Mouse (Mus musculus): ENCODE measurements around the gene Ttc9c. TPM values are rescaled to one million over a fixed set of nuclear protein-coding genes. Genes with fewer than 3 reads are reported as not detected.

The Ttc9c gene
- polyA plus RNA-seq (2015; fragmentation: Illumina TruSeq; extraction: RNeasy Lipid Tissue Mini Kit (QIAGEN cat#74804); ENCODE audit: insufficient read depth, low read depth, low replicate concordance): 4.5 TPM

DNA sequence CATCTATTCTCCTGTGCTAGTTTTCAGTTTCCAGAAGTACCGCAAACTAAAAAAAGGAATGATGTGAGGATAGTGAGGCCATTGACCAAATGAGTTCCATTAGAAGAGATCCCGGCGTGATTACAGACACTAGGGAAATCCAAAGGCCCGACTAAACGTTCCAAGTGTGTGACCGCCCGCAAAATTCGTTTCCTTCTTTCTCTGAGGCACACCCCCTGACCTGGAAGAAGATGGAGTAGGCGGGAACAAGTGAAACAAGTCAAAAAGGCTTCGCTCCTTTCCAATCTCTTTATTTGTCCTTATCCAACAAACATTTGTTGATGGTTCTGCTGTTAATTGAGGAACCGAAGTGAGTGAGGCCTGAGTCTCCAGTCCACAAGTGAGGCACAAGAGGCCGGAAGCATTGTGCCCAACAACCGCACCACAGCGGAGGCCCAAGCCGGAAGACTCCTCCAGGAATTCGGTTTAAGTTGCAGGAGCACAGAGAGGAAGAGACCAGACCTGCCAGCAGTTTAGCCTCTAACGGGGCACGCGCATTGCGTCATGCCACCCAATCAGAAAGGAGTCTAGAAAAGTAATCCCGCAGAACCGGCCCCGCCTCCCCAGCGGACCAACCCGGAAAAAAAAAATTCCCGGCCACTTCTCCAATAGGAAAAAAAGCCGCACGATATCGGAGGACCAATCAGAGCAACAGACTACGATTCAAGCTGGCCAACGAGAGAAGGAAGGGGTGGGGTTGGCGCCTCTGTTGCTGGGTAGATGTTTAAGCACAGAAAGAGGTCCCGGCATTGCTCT lies at the start of gene Ttc9c:
Gene Ttc9c (minus strand): TSS at position 533 of the 795 bp plus-strand sequence.

DNA sequence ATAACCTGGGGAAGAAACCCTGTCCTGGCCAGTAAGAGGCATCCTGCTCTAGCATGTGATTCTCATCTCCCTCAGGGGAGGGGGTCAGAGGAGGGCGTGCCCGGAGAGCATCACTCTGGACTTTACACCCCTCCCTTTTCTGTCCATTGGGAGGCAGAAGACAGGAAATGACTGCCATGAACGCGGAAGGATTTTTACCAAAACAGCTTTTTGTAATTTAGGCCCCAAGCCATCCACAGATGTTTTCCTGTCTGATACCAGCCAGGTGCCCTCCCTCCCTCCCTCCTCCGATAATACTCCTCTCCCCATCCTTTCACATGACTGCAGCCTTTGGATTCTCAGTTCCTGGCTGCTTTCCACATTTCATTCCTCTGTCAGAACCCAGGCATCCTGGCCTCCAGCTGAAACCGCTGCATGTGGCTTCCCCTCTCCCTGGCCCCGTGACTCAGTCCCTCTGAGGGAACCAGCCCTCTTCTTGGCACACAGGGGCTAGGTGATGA lies 31.3 kb upstream of the Ttc9c start, which contains the start of gene Lrrn4cl:
Gene Lrrn4cl (plus strand): TSS at position 367 of the 500 bp plus-strand sequence.

DNA sequence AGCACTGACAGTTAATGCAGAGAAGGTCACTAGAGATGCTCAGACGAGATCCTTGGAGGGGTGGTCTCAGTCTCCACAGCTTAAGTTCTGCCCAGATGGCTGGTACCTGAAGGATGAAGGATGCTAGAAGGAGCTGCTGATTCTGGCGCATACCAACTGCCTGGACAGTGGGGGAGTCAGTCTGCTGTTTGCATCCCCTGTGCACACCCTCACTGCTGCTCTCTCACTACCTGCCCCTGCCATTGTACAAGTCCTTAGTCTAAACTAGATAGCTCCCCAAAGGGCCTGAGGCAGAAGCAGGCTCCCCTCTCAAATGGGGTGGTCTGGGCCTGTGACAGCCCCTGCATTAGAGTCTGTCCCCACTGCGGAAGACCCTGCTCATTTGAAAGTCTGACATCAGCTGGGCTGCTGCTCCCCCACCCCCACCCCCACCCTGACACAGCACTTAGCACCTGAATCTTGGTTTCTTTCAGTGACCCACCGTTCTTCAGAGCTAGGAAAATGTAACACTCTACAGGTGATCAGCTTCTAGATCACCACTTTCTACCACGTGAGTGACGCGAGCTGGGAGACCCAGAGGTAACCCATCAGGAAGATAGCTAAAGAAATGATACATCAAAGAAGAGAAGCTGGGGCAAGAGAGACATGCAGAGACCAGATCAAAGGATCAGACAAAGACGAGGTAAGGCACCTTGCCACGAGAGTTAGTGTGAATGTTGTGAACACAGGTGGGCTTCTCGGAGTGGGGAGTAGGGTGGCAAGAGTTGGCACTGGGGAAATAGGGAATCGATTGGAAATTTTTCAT lies 20.2 kb upstream of the Ttc9c start, which contains the start of gene Gng3:
Gene Gng3 (minus strand): TSS at position 92 of the 805 bp plus-strand sequence.

DNA sequence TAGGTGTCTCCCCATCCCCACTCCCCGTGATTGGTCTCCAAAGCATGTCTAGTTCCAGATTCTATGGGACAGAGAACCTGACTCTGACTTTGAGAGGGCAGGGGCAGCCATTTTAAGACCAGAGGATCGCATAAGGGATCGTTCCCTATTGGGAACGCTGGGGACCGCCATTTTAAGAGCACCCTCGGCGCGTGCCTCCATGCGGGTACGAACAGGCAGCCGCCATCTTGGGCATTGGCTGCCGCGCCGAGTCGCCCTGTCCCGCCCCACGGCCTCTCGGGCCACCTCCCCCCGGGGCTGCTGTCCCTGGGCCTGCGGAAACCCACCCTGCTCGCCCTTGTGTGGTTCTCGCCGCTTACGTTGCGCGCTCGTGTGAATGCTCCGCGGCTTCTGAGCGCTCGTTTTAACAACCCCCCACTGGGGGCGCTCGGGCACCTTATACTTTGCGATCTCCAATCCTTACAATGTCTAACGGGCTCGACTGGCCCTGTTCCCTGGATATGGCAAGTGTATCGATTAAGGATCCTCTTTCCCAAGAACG lies 18.2 kb upstream of the Ttc9c start, which contains the start of gene Bscl2:
Gene Bscl2 (plus strand): TSS at position 217 of the 541 bp plus-strand sequence.

DNA sequence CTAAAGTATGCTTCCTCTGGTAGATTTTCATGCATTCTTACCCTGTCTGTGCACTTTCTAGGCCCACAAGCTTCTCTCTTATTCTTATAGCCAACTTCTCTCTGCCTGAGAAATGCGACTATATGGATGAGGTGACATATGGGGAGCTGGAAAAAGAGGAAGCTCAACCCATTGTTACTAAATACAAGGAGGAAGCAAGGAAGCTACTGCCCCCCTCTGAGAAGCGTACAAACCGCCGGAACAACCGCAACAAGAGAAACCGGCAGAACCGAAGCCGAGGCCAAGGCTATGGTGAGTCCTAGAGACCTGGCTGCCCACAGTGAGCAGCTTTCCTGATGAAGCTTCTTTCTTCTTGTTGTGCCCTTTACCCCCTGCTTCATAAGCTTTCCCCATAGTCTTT lies 10.5 kb upstream of the Ttc9c start, which contains the start of gene AC129217.1:
Gene AC129217.1 (plus strand): TSS at position 114 of the 400 bp plus-strand sequence.

DNA sequence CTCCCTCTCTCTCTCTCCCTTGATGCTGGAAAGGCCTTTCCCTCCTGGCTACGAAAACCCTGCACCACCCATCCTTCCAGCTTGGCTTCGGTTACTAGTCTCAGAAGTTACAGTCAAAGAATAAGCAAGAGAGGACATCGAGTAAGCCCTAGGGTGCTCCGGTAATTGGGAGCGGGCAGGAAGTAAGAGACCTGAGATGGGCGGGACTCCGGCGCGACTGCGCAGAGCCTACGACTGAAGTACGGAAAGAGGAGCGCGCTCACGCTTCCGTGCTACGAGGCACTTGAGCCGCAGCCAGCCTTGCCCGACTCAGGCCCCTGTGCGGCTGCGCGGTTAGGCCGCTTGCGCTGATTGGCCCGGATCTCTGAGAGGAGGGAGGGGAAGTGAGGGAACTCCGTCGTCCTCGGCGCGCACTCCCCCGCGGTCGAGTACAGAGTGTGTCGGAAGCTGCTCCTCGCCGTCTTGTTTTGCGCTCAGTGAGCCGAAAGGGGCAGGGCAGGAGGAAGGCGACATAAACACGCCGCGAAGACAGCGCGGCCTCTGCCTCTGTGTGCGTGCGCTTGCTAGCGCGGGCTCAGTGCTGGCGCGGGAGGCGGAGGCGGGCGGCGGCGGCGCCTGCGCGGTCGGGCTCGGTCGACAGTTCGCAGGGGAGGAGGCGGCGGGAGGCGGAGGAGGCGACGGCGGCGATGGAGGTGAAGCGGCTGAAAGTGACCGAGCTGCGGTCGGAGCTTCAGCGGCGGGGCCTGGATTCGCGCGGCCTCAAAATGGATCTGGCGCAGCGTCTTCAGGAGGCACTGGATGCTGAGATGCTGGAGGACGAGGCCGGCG lies 677 bp upstream of the Ttc9c start, which contains the start of gene Hnrnpul2:
Gene Hnrnpul2 (plus strand): TSS at position 415 of the 828 bp plus-strand sequence.

DNA sequence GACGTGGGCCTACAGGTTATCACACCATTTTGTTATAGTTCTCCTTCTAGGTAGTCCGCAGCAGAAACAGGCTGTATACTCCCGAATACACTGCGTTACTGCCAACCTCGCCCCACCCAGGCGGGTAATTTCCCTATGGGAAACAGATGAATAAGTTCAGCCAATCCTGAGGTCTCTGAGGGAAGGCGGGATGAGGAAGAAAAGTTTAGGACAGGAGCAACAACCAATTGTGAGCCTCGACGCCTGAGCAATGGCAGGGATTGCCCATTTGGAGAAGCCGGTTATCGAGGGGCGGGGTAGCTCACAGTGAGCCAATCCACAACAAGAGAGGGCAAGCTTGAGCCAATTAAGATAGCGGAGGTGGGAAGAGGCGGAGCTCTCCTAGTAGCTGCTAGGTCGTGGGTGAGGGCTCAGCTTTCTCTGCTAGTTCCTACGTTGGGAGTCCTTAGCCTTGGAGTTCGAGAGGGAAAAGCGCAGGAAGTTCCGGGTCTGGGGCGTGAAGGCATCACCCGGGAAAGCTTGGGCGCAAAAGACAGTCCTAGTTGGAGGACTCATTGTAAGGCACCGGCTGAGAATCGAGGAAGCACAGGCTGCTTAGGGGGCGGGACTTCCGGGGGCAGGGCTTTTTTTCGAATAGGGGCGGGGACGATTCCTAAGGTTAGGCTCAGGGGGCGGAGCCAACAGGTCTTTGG lies 16.9 kb downstream of the Ttc9c start, which contains the start of gene Zbtb3:
Gene Zbtb3 (plus strand): TSS at position 426 of the 692 bp plus-strand sequence.

DNA sequence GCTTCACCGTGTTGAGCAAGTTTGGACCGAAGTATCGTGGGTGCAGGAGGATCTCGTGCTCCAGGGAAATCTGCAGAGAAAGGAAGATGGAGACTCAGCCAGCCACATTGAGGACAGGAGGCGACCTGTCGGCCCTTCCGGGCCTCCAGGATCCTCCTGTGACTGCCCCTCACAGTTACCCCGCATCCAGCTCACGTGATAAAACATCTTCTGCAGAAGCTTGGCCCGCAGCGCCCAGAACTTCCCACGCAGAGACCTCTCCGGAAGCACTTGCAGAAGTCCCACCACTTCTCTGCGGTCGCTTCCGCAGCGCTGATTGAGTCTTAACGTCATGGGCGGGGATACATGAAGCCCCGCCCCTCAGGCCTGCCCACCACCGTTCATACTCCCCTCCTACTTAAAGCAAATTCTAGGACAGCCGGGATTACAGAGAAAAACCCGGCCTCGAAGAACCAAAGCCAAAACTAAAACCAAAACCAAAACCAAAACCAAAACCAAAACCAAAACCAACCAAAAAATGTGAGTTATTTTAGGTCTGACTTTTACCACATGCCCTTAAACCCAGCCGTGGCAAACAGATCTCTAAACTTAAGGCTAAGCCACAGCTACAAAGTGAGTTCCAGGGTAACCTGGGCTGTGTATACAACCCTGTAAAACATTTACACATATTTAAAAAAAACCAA lies 20.7 kb downstream of the Ttc9c start, which contains the start of gene Polr2g:
Gene Polr2g (minus strand): TSS at position 314 of the 683 bp plus-strand sequence.

DNA sequence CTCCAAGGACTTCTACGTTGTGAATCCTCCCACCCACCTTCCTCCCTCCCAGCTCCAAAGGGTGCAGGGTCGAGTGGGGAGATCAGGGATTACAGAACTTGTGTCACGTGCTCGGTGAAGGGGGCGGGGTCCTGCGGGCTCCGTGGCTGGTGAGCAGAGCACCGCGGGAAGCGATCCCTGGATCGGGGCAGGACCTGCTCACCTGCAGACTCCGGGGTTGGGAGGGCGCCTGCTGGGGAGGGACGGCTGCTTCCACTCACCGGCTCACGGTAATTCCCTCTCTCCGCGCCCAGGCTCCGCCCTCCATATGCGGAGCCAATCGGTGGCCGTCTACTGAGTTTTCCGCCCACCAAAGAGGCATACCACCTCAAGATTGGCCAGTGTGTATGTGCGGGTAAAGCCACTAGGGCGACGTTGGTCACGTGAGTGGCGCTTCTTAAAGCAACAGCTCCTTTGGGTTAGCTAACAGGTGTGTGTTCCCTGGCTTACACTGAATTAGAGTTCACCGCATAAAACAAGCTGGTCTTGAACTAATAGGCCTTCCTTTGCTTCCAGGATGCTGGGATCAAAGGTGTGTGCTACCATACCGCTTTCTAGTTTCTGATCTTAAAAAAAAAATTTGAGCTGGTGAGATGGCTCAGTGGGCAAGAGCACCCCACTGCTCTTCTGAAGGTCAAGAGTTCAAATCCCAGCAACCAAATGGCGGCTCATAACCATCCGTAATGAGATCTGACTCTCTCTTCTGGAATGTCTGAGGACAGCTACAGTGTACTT lies 32.9 kb downstream of the Ttc9c start, which contains the start of gene Taf6l:
Gene Taf6l (minus strand): TSS at position 410 of the 774 bp plus-strand sequence.

DNA sequence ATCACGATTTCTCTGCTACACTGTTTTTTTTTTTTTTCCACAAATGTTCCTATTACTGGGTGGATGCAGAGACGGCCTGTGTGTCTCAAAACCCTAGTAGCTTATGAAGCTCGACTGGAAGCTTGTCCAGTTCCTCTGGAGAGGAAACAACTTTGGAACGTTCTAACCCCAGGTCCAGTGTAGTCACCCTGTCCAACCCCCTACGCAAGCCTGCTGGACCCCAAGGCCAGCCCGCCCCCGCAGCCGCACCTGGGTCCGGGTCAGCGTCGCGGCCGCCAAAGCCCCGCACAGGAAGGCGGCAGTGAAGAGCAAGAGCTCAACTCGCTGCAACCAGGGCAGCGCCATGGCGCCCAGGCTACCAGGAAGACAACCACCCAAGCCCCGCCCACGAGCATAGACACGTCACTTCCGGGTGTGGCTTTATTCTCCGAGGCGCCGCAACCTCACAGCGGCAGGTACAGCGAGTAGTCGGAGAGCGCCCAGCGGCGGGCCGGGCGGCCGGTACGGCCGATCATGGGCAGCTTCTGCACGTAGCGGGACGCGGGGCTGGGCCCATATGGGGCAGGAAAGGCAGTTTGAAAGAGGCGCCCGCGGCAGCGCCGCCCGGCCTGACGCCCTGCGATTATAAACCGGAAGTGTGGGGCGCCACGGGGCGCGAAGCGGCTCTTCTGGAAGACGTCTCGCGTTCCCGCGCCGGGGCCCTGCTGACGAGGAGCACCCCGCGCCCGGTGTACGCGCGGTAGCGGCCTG lies 44.9 kb downstream of the Ttc9c start, which contains the start of gene Tmem179b:
Gene Tmem179b (minus strand): TSS at position 382 of the 750 bp plus-strand sequence.

DNA sequence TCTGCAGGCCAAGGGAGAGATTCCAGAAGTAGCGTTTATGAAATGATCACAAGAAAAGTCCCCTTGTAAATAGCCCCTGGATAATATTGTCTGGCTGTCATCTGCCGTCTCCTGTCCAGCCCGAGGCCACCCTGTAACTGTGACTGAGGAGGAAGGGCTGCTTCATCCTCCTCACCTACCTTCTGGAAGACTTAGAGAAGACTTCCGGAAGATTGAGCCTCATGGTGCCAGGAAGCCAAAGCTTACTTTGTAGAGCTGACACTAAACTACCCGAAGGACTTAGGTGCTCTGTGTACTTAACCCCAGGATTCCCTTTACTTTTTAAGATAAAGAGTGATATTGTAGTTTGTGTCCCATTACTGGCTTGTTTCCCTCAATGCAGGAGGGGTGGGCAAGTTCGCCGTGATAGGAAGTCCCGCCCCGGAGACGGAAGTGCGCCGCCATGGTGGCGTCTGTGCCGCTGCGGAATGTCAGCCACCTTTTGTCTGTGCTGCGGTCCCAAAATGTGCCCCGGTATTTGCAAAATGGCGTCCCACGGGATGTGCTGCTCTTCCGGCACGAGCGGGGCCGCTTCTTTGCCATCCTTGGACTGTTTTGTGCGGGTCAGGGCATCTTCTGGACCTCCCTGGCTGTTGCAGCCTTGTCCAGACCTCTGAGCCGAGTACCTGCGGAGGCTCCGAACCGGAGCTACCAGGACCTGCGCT lies 48.4 kb downstream of the Ttc9c start, which contains the start of gene Tmem223:
Gene Tmem223 (plus strand): TSS at position 430 of the 704 bp plus-strand sequence.

Other genes with a start within 250 kb of the Ttc9c start
- gene Slc22a8, start 228.1 kb downstream of the Ttc9c start, polyA plus RNA-seq (2015; fragmentation: Illumina TruSeq; extraction: RNeasy Lipid Tissue Mini Kit (QIAGEN cat#74804); ENCODE audit: insufficient read depth, low read depth, low replicate concordance): not detected
- gene Slc22a6, start 201.3 kb downstream of the Ttc9c start, polyA plus RNA-seq (2015; fragmentation: Illumina TruSeq; extraction: RNeasy Lipid Tissue Mini Kit (QIAGEN cat#74804); ENCODE audit: insufficient read depth, low read depth, low replicate concordance): not detected
- 0.18 TPM for gene Chrm1, start 155.5 kb downstream of the Ttc9c start, polyA plus RNA-seq (2015; fragmentation: Illumina TruSeq; extraction: RNeasy Lipid Tissue Mini Kit (QIAGEN cat#74804); ENCODE audit: insufficient read depth, low read depth, low replicate concordance)
- gene Slc3a2, start 96.0 kb downstream of the Ttc9c start, polyA plus RNA-seq (2015; fragmentation: Illumina TruSeq; extraction: RNeasy Lipid Tissue Mini Kit (QIAGEN cat#74804); ENCODE audit: insufficient read depth, low read depth, low replicate concordance): 80.3 TPM
- gene Wdr74, start 83.5 kb downstream of the Ttc9c start, polyA plus RNA-seq (2015; fragmentation: Illumina TruSeq; extraction: RNeasy Lipid Tissue Mini Kit (QIAGEN cat#74804); ENCODE audit: insufficient read depth, low read depth, low replicate concordance): 35.4 TPM
- not detected for gene 1700092M07Rik, start 78.6 kb downstream of the Ttc9c start, polyA plus RNA-seq (2015; fragmentation: Illumina TruSeq; extraction: RNeasy Lipid Tissue Mini Kit (QIAGEN cat#74804); ENCODE audit: insufficient read depth, low read depth, low replicate concordance)
- gene Stx5a, start 77.9 kb downstream of the Ttc9c start, polyA plus RNA-seq (2015; fragmentation: Illumina TruSeq; extraction: RNeasy Lipid Tissue Mini Kit (QIAGEN cat#74804); ENCODE audit: insufficient read depth, low read depth, low replicate concordance): 67.2 TPM
- gene Nxf1, start 62.3 kb downstream of the Ttc9c start, polyA plus RNA-seq (2015; fragmentation: Illumina TruSeq; extraction: RNeasy Lipid Tissue Mini Kit (QIAGEN cat#74804); ENCODE audit: insufficient read depth, low read depth, low replicate concordance): 127 TPM
- gene Tmem223, start 48.3 kb downstream of the Ttc9c start, polyA plus RNA-seq (2015; fragmentation: Illumina TruSeq; extraction: RNeasy Lipid Tissue Mini Kit (QIAGEN cat#74804); ENCODE audit: insufficient read depth, low read depth, low replicate concordance): 32.1 TPM
- 17.0 TPM for gene Tmem179b, start 44.9 kb downstream of the Ttc9c start, polyA plus RNA-seq (2015; fragmentation: Illumina TruSeq; extraction: RNeasy Lipid Tissue Mini Kit (QIAGEN cat#74804); ENCODE audit: insufficient read depth, low read depth, low replicate concordance)
- gene Taf6l, start 32.9 kb downstream of the Ttc9c start, polyA plus RNA-seq (2015; fragmentation: Illumina TruSeq; extraction: RNeasy Lipid Tissue Mini Kit (QIAGEN cat#74804); ENCODE audit: insufficient read depth, low read depth, low replicate concordance): 0.76 TPM
- gene Polr2g, start 20.8 kb downstream of the Ttc9c start, polyA plus RNA-seq (2015; fragmentation: Illumina TruSeq; extraction: RNeasy Lipid Tissue Mini Kit (QIAGEN cat#74804); ENCODE audit: insufficient read depth, low read depth, low replicate concordance): 17.1 TPM
- gene Zbtb3, start 16.8 kb downstream of the Ttc9c start, polyA plus RNA-seq (2015; fragmentation: Illumina TruSeq; extraction: RNeasy Lipid Tissue Mini Kit (QIAGEN cat#74804); ENCODE audit: insufficient read depth, low read depth, low replicate concordance): not detected
- 20.7 TPM for gene Hnrnpul2, start 677 bp upstream of the Ttc9c start, polyA plus RNA-seq (2015; fragmentation: Illumina TruSeq; extraction: RNeasy Lipid Tissue Mini Kit (QIAGEN cat#74804); ENCODE audit: insufficient read depth, low read depth, low replicate concordance)
- not detected for gene AC129217.1, start 10.4 kb upstream of the Ttc9c start, polyA plus RNA-seq (2015; fragmentation: Illumina TruSeq; extraction: RNeasy Lipid Tissue Mini Kit (QIAGEN cat#74804); ENCODE audit: insufficient read depth, low read depth, low replicate concordance)
- gene Bscl2, start 18.1 kb upstream of the Ttc9c start, polyA plus RNA-seq (2015; fragmentation: Illumina TruSeq; extraction: RNeasy Lipid Tissue Mini Kit (QIAGEN cat#74804); ENCODE audit: insufficient read depth, low read depth, low replicate concordance): 31.5 TPM
- not detected for gene Gng3, start 19.9 kb upstream of the Ttc9c start, polyA plus RNA-seq (2015; fragmentation: Illumina TruSeq; extraction: RNeasy Lipid Tissue Mini Kit (QIAGEN cat#74804); ENCODE audit: insufficient read depth, low read depth, low replicate concordance)
- 4.9 TPM for gene Lrrn4cl, start 31.4 kb upstream of the Ttc9c start, polyA plus RNA-seq (2015; fragmentation: Illumina TruSeq; extraction: RNeasy Lipid Tissue Mini Kit (QIAGEN cat#74804); ENCODE audit: insufficient read depth, low read depth, low replicate concordance)
- gene Ubxn1, start 52.2 kb upstream of the Ttc9c start, polyA plus RNA-seq (2015; fragmentation: Illumina TruSeq; extraction: RNeasy Lipid Tissue Mini Kit (QIAGEN cat#74804); ENCODE audit: insufficient read depth, low read depth, low replicate concordance): 28.6 TPM
- 15.0 TPM for gene Uqcc3, start 61.6 kb upstream of the Ttc9c start, polyA plus RNA-seq (2015; fragmentation: Illumina TruSeq; extraction: RNeasy Lipid Tissue Mini Kit (QIAGEN cat#74804); ENCODE audit: insufficient read depth, low read depth, low replicate concordance)
- 7.5 TPM for gene Lbhd1, start 64.4 kb upstream of the Ttc9c start, polyA plus RNA-seq (2015; fragmentation: Illumina TruSeq; extraction: RNeasy Lipid Tissue Mini Kit (QIAGEN cat#74804); ENCODE audit: insufficient read depth, low read depth, low replicate concordance)
- gene Gm49403, start 64.6 kb upstream of the Ttc9c start, polyA plus RNA-seq (2015; fragmentation: Illumina TruSeq; extraction: RNeasy Lipid Tissue Mini Kit (QIAGEN cat#74804); ENCODE audit: insufficient read depth, low read depth, low replicate concordance): not detected
- gene 1810009A15Rik, start 69.5 kb upstream of the Ttc9c start, polyA plus RNA-seq (2015; fragmentation: Illumina TruSeq; extraction: RNeasy Lipid Tissue Mini Kit (QIAGEN cat#74804); ENCODE audit: insufficient read depth, low read depth, low replicate concordance): 7.3 TPM
- gene Gm49416, start 69.6 kb upstream of the Ttc9c start, polyA plus RNA-seq (2015; fragmentation: Illumina TruSeq; extraction: RNeasy Lipid Tissue Mini Kit (QIAGEN cat#74804); ENCODE audit: insufficient read depth, low read depth, low replicate concordance): not detected
- gene Ints5, start 73.7 kb upstream of the Ttc9c start, polyA plus RNA-seq (2015; fragmentation: Illumina TruSeq; extraction: RNeasy Lipid Tissue Mini Kit (QIAGEN cat#74804); ENCODE audit: insufficient read depth, low read depth, low replicate concordance): 4.9 TPM
- gene Ganab, start 78.7 kb upstream of the Ttc9c start, polyA plus RNA-seq (2015; fragmentation: Illumina TruSeq; extraction: RNeasy Lipid Tissue Mini Kit (QIAGEN cat#74804); ENCODE audit: insufficient read depth, low read depth, low replicate concordance): 50.2 TPM
- gene B3gat3, start 101.0 kb upstream of the Ttc9c start, polyA plus RNA-seq (2015; fragmentation: Illumina TruSeq; extraction: RNeasy Lipid Tissue Mini Kit (QIAGEN cat#74804); ENCODE audit: insufficient read depth, low read depth, low replicate concordance): 18.1 TPM
- 0.74 TPM for gene Rom1, start 110.0 kb upstream of the Ttc9c start, polyA plus RNA-seq (2015; fragmentation: Illumina TruSeq; extraction: RNeasy Lipid Tissue Mini Kit (QIAGEN cat#74804); ENCODE audit: insufficient read depth, low read depth, low replicate concordance)
- 11.7 TPM for gene Eml3, start 110.2 kb upstream of the Ttc9c start, polyA plus RNA-seq (2015; fragmentation: Illumina TruSeq; extraction: RNeasy Lipid Tissue Mini Kit (QIAGEN cat#74804); ENCODE audit: insufficient read depth, low read depth, low replicate concordance)
- gene Mta2, start 122.5 kb upstream of the Ttc9c start, polyA plus RNA-seq (2015; fragmentation: Illumina TruSeq; extraction: RNeasy Lipid Tissue Mini Kit (QIAGEN cat#74804); ENCODE audit: insufficient read depth, low read depth, low replicate concordance): 16.1 TPM
- gene Tut1, start 134.5 kb upstream of the Ttc9c start, polyA plus RNA-seq (2015; fragmentation: Illumina TruSeq; extraction: RNeasy Lipid Tissue Mini Kit (QIAGEN cat#74804); ENCODE audit: insufficient read depth, low read depth, low replicate concordance): 7.9 TPM
- gene Eef1g, start 147.7 kb upstream of the Ttc9c start, polyA plus RNA-seq (2015; fragmentation: Illumina TruSeq; extraction: RNeasy Lipid Tissue Mini Kit (QIAGEN cat#74804); ENCODE audit: insufficient read depth, low read depth, low replicate concordance): 169 TPM
- 32.2 TPM for gene Ahnak, start 170.0 kb upstream of the Ttc9c start, polyA plus RNA-seq (2015; fragmentation: Illumina TruSeq; extraction: RNeasy Lipid Tissue Mini Kit (QIAGEN cat#74804); ENCODE audit: insufficient read depth, low read depth, low replicate concordance)

Measured in pancreas, adult 10 weeks (tissue).